Mouse (Mus musculus): ENCODE measurements around the gene Clic5. TPM values are rescaled to one million over a fixed set of nuclear protein-coding genes. Genes with fewer than 3 reads are reported as not detected.

Clic5 gene
- polyA plus RNA-seq, 1 experiment from 2014 or later: 13.1 TPM

Other genes with a start within 250 kb of the Clic5 start
- gene Enpp5, start 109.8 kb upstream of the Clic5 start, polyA plus RNA-seq (2015; fragmentation: Nextera tagmentation; extraction: Ambion mirVana): 21.9 and 25.3 TPM in 2 replicates
- gene Enpp4, start 82.8 kb upstream of the Clic5 start, polyA plus RNA-seq (2015; fragmentation: Nextera tagmentation; extraction: Ambion mirVana): 5.4 and 6.5 TPM in 2 replicates

All from lung, embryonic 15.5 days (tissue).